Mouse (Mus musculus) T-helper 17 cell (primary cell): ENCODE data around the gene Tmem127.
"Not testable (repeated sequence)": the region's sequence is repeated elsewhere in the genome, so short reads cannot be mapped to it uniquely, and the experiment has no call there.

Experiments
- in situ Hi-C, 2 experiments: fragments of 300-600 bp; cut with MboI, MseI; formaldehyde crosslinking; loops; 1 replicate in 1 of 2; 2 replicates in 1 of 2; pipeline ENCODE4 v1.15.1; 2025; ENCODE audit warnings: high pct_unique_total_duplicates in 2 of 2

Tmem127 gene

GRCm38 (mm10) chr2:127247592-127248333 is at the start of gene Tmem127, which contains the start of gene Ciao1:
Gene Tmem127 (plus strand): TSS chr2:127247908.
Gene Ciao1 (minus strand): TSS chr2:127247816.
- in situ Hi-C loops, result loop anchor here in 1 of 2 experiments (25.0 kb wide), 2 partner anchors 565 to 1415 kb away; no protein-coding TSS in a partner anchor

DNA sequence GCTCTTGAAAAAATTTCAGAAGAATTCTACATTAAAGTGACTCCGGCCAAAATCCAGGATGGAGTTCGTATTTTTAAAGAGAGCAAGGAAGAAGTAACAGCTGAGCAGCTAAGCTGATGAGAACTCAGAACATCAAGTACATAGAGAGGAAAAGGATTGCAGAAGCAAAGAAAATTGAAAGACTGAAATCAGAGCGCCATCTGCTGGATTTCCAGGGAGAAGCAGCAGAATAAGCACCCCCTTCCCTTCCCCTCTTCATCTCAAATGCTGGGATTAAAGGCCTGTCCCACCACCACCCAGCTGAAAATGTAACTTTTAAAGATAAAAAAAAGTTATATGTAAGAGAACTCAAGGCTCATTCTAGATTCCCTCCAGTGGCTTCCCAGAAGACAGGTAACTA is 42.8 kb upstream of the Tmem127 start:
- in situ Hi-C loops, result loop anchor here (5.0 kb wide), 3 partner anchors 38 to 108 kb away; no protein-coding TSS in a partner anchor

GRCm38 (mm10) chr2:127205936-127206335 is 41.8 kb upstream of the Tmem127 start:
- in situ Hi-C loops, result not testable (repeated sequence)

DNA sequence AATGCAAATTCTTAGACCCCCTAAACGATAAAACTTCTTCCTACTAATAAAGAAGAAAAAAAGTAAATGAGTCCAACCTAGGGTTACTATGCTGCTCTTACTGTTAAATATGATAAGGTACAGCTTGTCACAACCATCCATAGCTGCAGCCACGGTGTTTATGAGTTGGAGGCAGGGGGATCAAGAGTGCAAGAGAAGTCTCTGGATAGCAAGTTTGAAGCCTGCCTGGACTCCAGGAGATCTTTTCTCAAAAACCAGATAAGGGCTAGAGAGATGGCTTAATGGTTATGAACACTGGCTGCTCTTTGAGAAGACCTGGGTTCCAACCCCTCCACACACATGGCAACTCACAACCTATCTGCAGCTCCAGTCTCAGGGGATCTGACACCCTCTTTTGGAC is 40.8 kb upstream of the Tmem127 start:
- in situ Hi-C loops, result no loop called here

GRCm38 (mm10) chr2:127207547-127208451 is 39.9 kb upstream of the Tmem127 start, which contains the start of the genes 1810024B03Rik and Snrnp200:
Gene 1810024B03Rik (minus strand): TSS chr2:127208280.
Gene Snrnp200 (plus strand): TSS chr2:127208386.
- in situ Hi-C loops, result no loop called here

GRCm38 (mm10) chr2:127208452-127208769 is 39.3 kb upstream of the Tmem127 start:
- in situ Hi-C loops, result no loop called here

DNA sequence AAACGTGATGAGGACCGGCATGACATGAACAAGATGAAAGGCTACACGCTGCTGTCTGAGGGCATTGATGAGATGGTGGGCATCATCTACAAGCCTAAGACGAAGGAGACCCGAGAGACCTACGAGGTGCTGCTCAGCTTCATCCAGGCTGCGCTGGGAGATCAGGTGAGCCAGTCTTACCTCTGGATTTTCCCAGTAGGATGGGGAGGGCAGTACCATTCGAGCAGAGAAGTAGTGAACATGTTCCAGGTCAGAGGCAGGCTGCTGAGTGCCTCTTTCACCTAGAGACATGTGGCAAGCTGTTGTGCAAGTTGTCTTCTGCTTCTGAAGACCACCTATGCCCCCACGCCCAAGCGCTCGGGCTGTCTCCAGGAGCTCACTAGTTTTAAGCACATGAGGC is 37.0 kb upstream of the Tmem127 start:
- in situ Hi-C loops, result no loop called here

- in situ Hi-C loops, result no loop called here
These were observed 30.0 kb upstream of the Tmem127 start for GRCm38 (mm10) chr2:127217746-127218145.

DNA sequence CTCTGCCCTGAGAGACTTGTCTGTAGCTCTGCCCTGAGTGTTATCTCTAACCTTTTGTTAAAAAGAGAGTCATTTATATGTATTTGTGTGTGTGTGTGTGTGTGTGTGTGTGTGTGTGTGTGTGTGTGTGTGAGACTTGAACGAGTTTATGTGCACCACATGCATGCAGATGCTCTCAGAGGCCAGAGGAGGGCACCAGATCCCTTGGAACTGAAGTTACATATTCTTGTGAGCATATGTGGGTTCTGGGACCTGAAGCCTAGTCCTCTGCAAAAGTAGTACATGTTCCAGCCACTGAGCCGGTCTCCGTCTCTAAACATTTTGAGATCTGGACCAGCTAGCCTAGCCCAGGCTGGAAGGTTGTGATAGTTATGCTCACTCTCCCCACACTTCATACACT is 22.4 kb upstream of the Tmem127 start:
- in situ Hi-C loops, result loop anchor here in 1 of 2 experiments (25.0 kb wide), 2 partner anchors 587 to 1437 kb away; no protein-coding TSS in a partner anchor

DNA sequence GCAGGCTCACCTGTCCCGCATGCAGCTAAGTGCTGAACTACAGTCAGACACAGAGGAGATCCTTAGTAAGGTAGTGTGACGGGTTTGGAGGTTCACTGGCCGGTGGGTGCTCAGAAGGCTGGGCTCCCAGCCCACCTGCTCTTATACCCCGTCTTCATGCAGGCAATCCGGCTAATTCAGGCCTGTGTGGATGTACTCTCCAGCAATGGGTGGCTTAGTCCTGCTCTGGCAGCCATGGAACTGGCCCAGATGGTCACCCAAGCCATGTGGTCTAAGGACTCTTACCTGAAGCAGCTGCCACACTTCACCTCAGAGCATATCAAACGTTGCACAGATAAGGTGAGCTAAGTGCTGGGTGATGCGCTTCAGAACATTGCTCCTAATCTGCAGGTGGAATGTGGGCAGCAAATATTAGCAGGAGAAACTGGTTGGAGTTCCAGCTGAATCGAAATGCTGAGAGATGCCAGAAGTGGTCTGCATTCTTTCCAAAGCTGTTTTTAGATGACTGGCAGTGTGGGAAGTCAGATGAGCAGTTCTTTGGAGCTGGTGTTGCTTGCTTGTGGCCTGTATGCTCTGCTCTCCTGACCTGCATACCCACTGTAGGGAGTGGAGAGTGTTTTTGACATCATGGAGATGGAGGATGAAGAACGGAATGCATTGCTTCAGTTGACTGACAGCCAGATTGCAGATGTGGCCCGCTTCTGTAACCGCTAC is 9.7 kb upstream of the Tmem127 start:
- in situ Hi-C loops, result loop anchor here in 1 of 2 experiments (25.0 kb wide), 2 partner anchors 574 to 1424 kb away; no protein-coding TSS in a partner anchor

- in situ Hi-C loops, result loop anchor here in 1 of 2 experiments (25.0 kb wide), 2 partner anchors 572 to 1422 kb away; no protein-coding TSS in a partner anchor
These were observed 7.6 kb upstream of the Tmem127 start for GRCm38 (mm10) chr2:127240065-127240464.

- in situ Hi-C loops, result loop anchor here in 1 of 2 experiments (25.0 kb wide), 2 partner anchors 564 to 1414 kb away; no protein-coding TSS in a partner anchor
These were observed 761 bp downstream of the Tmem127 start for GRCm38 (mm10) chr2:127248334-127249004.

DNA sequence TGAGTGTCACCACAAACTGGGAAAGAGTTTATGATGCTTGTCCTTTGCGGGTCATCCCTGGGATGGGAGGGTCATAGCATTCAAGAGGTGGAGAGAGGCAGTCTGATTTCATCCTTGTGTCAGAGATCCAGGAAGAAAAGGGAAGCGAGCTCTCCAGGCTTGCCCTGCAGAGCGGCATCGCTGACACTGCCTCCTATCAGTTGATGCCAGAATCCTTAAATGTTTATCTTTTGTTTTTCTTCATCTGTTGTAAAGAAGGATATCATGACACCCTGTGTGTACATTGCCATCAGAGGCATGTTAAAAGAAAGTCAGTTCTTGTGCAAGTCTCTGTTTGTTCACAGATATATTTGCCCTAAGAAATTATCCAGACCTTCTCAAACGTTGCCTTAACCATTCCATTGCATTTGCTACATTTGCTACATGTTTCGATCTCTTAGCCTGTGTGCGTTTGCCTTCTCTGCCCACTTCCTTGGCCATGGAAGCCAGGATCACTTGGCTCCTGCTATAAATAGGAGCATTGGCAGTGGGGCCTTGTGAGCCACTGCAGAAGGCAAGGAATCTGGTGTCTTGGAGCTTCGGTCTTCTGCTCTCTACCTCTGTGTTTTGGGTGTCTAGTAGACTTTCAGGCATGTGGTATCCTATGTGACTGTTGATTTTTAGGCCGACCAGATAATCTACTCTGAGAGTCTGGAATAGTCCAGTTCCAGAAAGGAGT is 2.7 kb downstream of the Tmem127 start:
- in situ Hi-C loops, result loop anchor here in 1 of 2 experiments (10.0 kb wide), 2 partner anchors 54 to 84 kb away; partner anchors contain the start of genes Astl and Dusp2

- in situ Hi-C loops, result loop anchor here in 1 of 2 experiments (10.0 kb wide), 2 partner anchors 53 to 83 kb away; partner anchors contain the start of genes Astl and Dusp2
These were observed 3.7 kb downstream of the Tmem127 start for GRCm38 (mm10) chr2:127251457-127251856.

GRCm38 (mm10) chr2:127251880-127252527 is 4.3 kb downstream of the Tmem127 start:
- in situ Hi-C loops, result loop anchor here in 1 of 2 experiments (10.0 kb wide), 2 partner anchors 53 to 83 kb away; partner anchors contain the start of genes Astl and Dusp2

GRCm38 (mm10) chr2:127252787-127253186 is 5.1 kb downstream of the Tmem127 start:
- in situ Hi-C loops, result loop anchor here in 1 of 2 experiments (10.0 kb wide), 2 partner anchors 52 to 82 kb away; partner anchors contain the start of genes Astl and Dusp2

- in situ Hi-C loops, result loop anchor here in 1 of 2 experiments (10.0 kb wide), 2 partner anchors 50 to 80 kb away; partner anchors contain the start of genes Astl and Dusp2
These were observed 7.0 kb downstream of the Tmem127 start for GRCm38 (mm10) chr2:127254604-127255134.

DNA sequence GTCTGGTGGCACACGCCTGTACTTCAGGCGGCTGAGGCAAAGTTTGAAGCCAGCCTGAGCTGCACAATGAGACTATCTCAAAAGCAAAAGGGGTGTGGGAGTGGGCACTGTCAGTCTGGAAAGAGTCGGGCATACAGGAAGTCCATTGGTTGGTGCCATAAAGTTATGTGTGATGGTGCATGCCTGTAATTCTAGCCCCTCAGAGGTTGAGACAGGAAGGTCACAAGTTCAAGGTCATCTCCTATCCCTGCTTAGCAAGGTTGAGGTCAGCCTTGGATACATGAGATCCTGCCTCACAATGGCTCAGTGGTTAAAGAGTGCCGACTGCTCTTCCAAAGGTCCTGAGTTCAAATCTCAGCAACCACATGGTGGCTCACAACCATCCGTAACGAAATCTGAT is 7.6 kb downstream of the Tmem127 start:
- in situ Hi-C loops, result loop anchor here in 1 of 2 experiments (10.0 kb wide), 2 partner anchors 50 to 80 kb away; partner anchors contain the start of genes Astl and Dusp2
